Mouse (Mus musculus): ENCODE data around the gene 1600002K03Rik. TPM values are rescaled to one million over a fixed set of nuclear protein-coding genes. Genes with fewer than 3 reads are reported as not detected.
A peak's percentile ranks its signal among the peaks of the same experiment; 100 is the strongest.

The 1600002K03Rik gene
- total and polyA plus RNA-seq, 2 experiments, result 5.1 to 10.0 TPM

DNA sequence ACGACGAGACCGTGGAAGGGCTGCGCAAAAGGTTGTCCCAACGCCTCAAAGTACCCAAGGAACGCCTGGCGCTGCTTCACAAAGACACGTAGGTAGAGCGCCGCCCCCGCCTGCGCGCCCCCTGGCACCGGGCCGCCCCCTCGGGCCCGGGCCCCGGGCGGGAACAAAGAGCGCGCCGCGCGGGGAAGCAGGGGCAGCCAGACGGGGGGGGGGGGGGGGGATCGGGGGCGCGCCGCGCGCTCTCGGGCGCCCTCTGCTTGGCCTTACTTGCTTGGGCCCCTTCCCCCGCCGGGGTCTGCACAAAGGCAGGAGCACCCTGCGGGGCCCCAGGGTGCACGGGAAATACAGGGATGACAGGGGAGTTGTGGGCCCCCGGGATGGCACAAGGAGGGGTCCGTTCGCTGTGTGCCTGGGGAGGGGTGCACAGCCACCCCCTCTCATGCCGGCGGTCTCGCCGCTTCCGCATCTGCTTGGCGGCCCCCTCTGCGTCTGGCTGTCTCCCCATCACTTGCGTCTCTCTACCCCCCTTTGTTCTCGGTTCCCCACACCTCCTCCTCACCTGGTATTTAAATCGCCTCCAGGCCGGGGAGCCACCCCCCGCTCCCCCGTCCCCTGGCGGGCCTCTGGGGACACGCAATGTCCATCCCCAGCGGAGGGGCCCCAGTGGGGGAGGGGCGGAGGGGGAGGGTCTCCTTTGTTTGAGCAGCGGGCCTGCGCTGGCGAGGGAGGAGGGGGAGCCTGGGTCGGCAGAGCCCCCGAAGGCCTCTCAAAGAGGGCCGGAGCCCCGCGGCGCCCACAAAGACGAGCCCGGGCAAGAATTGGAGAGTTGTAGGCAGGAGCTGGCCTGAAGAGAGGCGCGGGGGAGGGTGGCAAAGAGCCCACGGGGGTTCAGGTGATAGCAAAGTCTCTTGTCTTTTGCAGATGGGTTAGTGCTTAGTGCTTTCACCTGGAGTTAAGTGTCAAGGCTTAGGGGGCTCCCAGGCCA is 22.2 kb upstream of the 1600002K03Rik start:
- H3K4me1 ChIP-seq (ENCODE audit: control insufficient read depth, insufficient read depth, low read length), result peaks cover 41% of the 10 kb centered on the region
- H3K4me3 ChIP-seq (ENCODE audit: insufficient read depth, low read depth, low read length), result peak overlapping the region; percentile 82
- peak overlapping the region; percentile 90 for H3K9ac ChIP-seq (ENCODE audit: low read depth, low read length)
- peaks cover 11% of the 10 kb centered on the region for H3K36me3 ChIP-seq (ENCODE audit: control insufficient read depth, insufficient read depth, low read length)
- H3K27me3 ChIP-seq (ENCODE audit: control insufficient read depth, insufficient read depth, low read length), result no peaks in the 10 kb centered on the region
- peak overlapping the region; percentile 90 for H3K27ac ChIP-seq (replicated peaks; ENCODE audit: insufficient read depth, low read depth, low read length)
- DNase-seq (ENCODE audit: extremely low read depth, low read depth, low spot score), result no peak
- peaks cover 29% of the 10 kb centered on the region for H3K79me2 ChIP-seq (ENCODE audit: control insufficient read depth, insufficient read depth, low read length)
- TF ChIP-seq POLR2A (IDR thresholded peaks at IDR 0.05; ENCODE audit: extremely low read depth, insufficient read depth, low read length), result no peak
- 0 out of 2 replicates have a peak, but pooled peaks have one; percentile 7 for TF ChIP-seq CTCF (IDR thresholded peaks at IDR 0.05; ENCODE audit: low read depth, low read length)
- 2% methylated on average over 67 of the region's 71 CpGs for WGBS

GRCm38 (mm10) chr10:80151211-80152034 is 21.3 kb upstream of the 1600002K03Rik start:
- Histone ChIP-seq H3K27ac (replicated peaks; ENCODE audit: insufficient read depth, low read depth, low read length) (peak overlapping the region; percentile 90), H3K79me2 (ENCODE audit: control insufficient read depth, insufficient read depth, low read length) (peaks cover 29% of the 10 kb centered on the region), H3K4me3 (ENCODE audit: insufficient read depth, low read depth, low read length) (peak overlapping the region; percentile 82), H3K36me3 (ENCODE audit: control insufficient read depth, insufficient read depth, low read length) (peaks cover 20% of the 10 kb centered on the region), H3K27me3 (ENCODE audit: control insufficient read depth, insufficient read depth, low read length) (no peaks in the 10 kb centered on the region), H3K4me1 (ENCODE audit: control insufficient read depth, insufficient read depth, low read length) (peaks cover 33% of the 10 kb centered on the region), H3K9ac (ENCODE audit: low read depth, low read length) (peak overlapping the region; percentile 90)
- WGBS, result under 1% methylated on average over 26 of the region's 26 CpGs
- peak; percentile 64 for DNase-seq (ENCODE audit: extremely low read depth, low read depth, low spot score)
- TF ChIP-seq CTCF (IDR thresholded peaks at IDR 0.05; ENCODE audit: low read depth, low read length) (no peak), POLR2A (IDR thresholded peaks at IDR 0.05; ENCODE audit: extremely low read depth, insufficient read depth, low read length) (0 out of 2 replicates have a peak, but pooled peaks have one; percentile 26)

DNA sequence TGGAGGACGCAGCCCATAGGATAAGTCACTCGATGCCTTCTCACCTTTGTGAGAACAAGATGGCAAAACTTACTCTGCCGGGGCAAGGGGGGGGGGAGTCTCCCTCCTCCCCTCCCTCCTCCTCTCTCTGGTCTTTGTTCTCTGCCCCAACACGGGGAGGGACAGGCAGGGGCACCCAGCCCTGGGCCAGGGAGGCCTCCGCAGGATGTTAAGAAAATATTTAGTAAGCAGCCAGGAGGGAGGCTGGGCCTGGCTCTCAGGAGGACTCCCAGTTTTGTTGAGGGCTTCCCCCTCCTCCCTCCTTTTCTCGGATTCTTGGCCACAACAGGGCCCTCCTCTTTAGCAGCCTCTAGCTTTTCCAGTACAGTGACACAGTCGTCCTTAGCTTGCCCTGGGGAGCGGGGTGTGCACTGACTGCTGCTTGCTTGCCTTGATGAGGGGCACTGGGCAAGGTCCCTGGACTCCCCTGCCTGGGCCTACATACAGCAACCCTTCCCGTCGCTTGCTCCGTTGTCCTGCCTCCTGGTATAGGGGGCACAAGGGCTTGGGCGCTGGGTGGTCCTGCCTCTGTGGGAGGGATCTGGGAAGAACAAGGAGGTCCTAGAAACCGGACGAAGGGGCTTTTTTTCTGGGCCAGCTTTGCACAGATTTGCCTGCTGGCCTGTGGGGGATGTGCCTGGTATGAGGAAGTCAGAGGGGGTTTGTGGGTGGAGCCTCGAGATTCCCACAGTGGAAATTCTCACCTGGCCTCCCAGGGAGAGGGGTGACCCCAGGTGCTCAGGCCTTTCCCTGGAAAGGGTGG is 20.5 kb upstream of the 1600002K03Rik start:
- peak; percentile 61 for DNase-seq (ENCODE audit: extremely low read depth, low read depth, low spot score)
- TF ChIP-seq CTCF (IDR thresholded peaks at IDR 0.05; ENCODE audit: low read depth, low read length) (no peak), POLR2A (IDR thresholded peaks at IDR 0.05; ENCODE audit: extremely low read depth, insufficient read depth, low read length) (0 out of 2 replicates have a peak, but pooled peaks have one; percentile 11)
- H3K27me3 ChIP-seq (ENCODE audit: control insufficient read depth, insufficient read depth, low read length), result no peaks in the 10 kb centered on the region
- H3K27ac ChIP-seq (replicated peaks; ENCODE audit: insufficient read depth, low read depth, low read length), result peak overlapping the region; percentile 90
- peaks cover 27% of the 10 kb centered on the region for H3K36me3 ChIP-seq (ENCODE audit: control insufficient read depth, insufficient read depth, low read length)
- 9% methylated on average over 15 of the region's 15 CpGs for WGBS
- H3K4me3 ChIP-seq (ENCODE audit: insufficient read depth, low read depth, low read length), result peak overlapping the region; percentile 82
- H3K9ac ChIP-seq (ENCODE audit: low read depth, low read length), result peak overlapping the region; percentile 90
- peaks cover 29% of the 10 kb centered on the region for H3K79me2 ChIP-seq (ENCODE audit: control insufficient read depth, insufficient read depth, low read length)
- peaks cover 26% of the 10 kb centered on the region for H3K4me1 ChIP-seq (ENCODE audit: control insufficient read depth, insufficient read depth, low read length)

- Histone ChIP-seq H3K27me3 (ENCODE audit: control insufficient read depth, insufficient read depth, low read length) (no peaks in the 10 kb centered on the region), H3K4me3 (ENCODE audit: insufficient read depth, low read depth, low read length) (peak overlapping the region; percentile 82; the same call in 1 of the 2 replicates), H3K9ac (ENCODE audit: low read depth, low read length) (peak overlapping the region; percentile 90), H3K79me2 (ENCODE audit: control insufficient read depth, insufficient read depth, low read length) (peaks cover 29% of the 10 kb centered on the region), H3K36me3 (ENCODE audit: control insufficient read depth, insufficient read depth, low read length) (peaks cover 27% of the 10 kb centered on the region), H3K27ac (replicated peaks; ENCODE audit: insufficient read depth, low read depth, low read length) (peak overlapping the region; percentile 90), H3K4me1 (ENCODE audit: control insufficient read depth, insufficient read depth, low read length) (peaks cover 22% of the 10 kb centered on the region)
- no peak for DNase-seq (ENCODE audit: extremely low read depth, low read depth, low spot score)
- WGBS, result 11% methylated on average over 3 of the region's 3 CpGs
- TF ChIP-seq CTCF (IDR thresholded peaks at IDR 0.05; ENCODE audit: low read depth, low read length), result no peak
- no peak for TF ChIP-seq POLR2A (IDR thresholded peaks at IDR 0.05; ENCODE audit: extremely low read depth, insufficient read depth, low read length)
Observed at GRCm38 (mm10) chr10:80152873-80153260, 19.9 kb upstream of the 1600002K03Rik start.

DNA sequence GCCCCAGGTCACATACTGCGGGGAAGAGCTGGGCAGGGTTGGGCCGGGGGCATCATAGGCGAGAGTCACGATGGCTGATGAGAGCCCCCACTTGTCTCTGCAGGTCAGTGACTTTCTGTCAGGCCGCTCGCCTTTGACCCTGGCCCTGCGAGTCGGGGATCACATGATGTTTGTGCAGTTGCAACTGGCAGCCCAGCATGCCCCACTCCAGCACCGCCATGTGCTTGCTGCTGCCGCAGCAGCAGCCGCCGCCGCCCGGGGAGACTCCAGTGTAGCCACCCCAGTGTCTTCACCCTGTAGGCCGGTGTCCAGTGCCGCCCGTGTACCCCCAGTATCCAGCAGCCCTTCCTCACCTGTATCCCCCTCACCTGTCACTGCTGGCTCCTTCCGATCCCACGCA is 19.0 kb upstream of the 1600002K03Rik start:
- peak; percentile 85 for DNase-seq (ENCODE audit: extremely low read depth, low read depth, low spot score)
- TF ChIP-seq CTCF (IDR thresholded peaks at IDR 0.05; ENCODE audit: low read depth, low read length), result no peak
- no peak for TF ChIP-seq POLR2A (IDR thresholded peaks at IDR 0.05; ENCODE audit: extremely low read depth, insufficient read depth, low read length)
- peak overlapping the region; percentile 82; the same call in 1 of the 2 replicates for H3K4me3 ChIP-seq (ENCODE audit: insufficient read depth, low read depth, low read length)
- peaks cover 26% of the 10 kb centered on the region for H3K4me1 ChIP-seq (ENCODE audit: control insufficient read depth, insufficient read depth, low read length)
- 24% methylated on average over 19 of the region's 19 CpGs for WGBS
- H3K27ac ChIP-seq (replicated peaks; ENCODE audit: insufficient read depth, low read depth, low read length), result peak overlapping the region; percentile 90
- H3K9ac ChIP-seq (ENCODE audit: low read depth, low read length), result peak overlapping the region; percentile 90
- no peaks in the 10 kb centered on the region for H3K27me3 ChIP-seq (ENCODE audit: control insufficient read depth, insufficient read depth, low read length)
- H3K79me2 ChIP-seq (ENCODE audit: control insufficient read depth, insufficient read depth, low read length), result peaks cover 29% of the 10 kb centered on the region
- peaks cover 27% of the 10 kb centered on the region for H3K36me3 ChIP-seq (ENCODE audit: control insufficient read depth, insufficient read depth, low read length)

Data from liver, adult 2 months (tissue).